Mouse (Mus musculus) left cerebral cortex, adult 2 months (tissue): ENCODE results near the gene Snrnp35. TPM values are rescaled to one million over a fixed set of nuclear protein-coding genes. Genes with fewer than 3 reads are reported as not detected.

ENCODE experiments used
- DNase-seq, 2 experiments: peaks; one replicate each; pipeline ENCODE4 v3.0.0; 2021 to 2022; ENCODE audit warnings: low spot score in 2 of 2, mixed read lengths in 1 of 2; ENCODE audit errors: extremely low spot score in 1 of 2
- H3K27ac ChIP-seq: fragments of 200-600 bp; 2 replicates; pipeline ENCODE4 v1.8.1; 2022
- H3K4me3 ChIP-seq: fragments of 200-600 bp; 2 replicates; pipeline ENCODE4 v1.8.1; 2022
- CTCF ChIP-seq: fragments of 200-600 bp; IDR thresholded peaks from 2 replicates; pipeline ENCODE4 v1.8.1; 2022; ENCODE audit warnings: antibody characterized with exemption, mild to moderate bottlenecking, moderate library complexity
- intact Hi-C: fragments of 180-260 bp; cut with DNase I; formaldehyde crosslinking; loops from one replicate; pipeline ENCODE4 v1.15.1; 2025
- total RNA-seq, 2 experiments: library from RNA; stranded (reverse); gene quantifications; 2 replicates each; pipeline ENCODE4 v1.2.3; 2021

Gene Snrnp35
- total RNA-seq, 2 experiments from 2014 or later: 19.9 to 20.8 TPM

GRCm38 (mm10) chr5:124464905-124465304, 18.0 kb upstream of the Snrnp35 start:
- DNase-seq: no peak
- intact Hi-C loops: no loop called here
- no peak overlapping the region for H3K4me3 ChIP-seq
- H3K27ac ChIP-seq: no peak overlapping the region
- no peak for TF ChIP-seq CTCF

- no peak for DNase-seq
- intact Hi-C loops: no loop called here
- H3K4me3 ChIP-seq: no peak overlapping the region
- TF ChIP-seq CTCF: no peak
- no peak overlapping the region for H3K27ac ChIP-seq
Measured at GRCm38 (mm10) chr5:124467766-124468165, 15.2 kb upstream of the Snrnp35 start.

GRCm38 (mm10) chr5:124468365-124468764, 14.6 kb upstream of the Snrnp35 start:
- intact Hi-C loops: no loop called here
- H3K4me3 ChIP-seq: no peak overlapping the region
- H3K27ac ChIP-seq: no peak overlapping the region
- DNase-seq: peak in 1 of 2 experiments; percentile 41
- TF ChIP-seq CTCF: no peak

- intact Hi-C loops: no loop called here
- H3K4me3 ChIP-seq: no peak overlapping the region
- TF ChIP-seq CTCF: no peak
Measured at GRCm38 (mm10) chr5:124469486-124469885, 13.4 kb upstream of the Snrnp35 start.

GRCm38 (mm10) chr5:124470591-124471171, 12.3 kb upstream of the Snrnp35 start:
- H3K27ac ChIP-seq: no peak overlapping the region
- H3K4me3 ChIP-seq: no peak overlapping the region
- no peak for TF ChIP-seq CTCF
- intact Hi-C loops: no loop called here
- DNase-seq: no peak

More at GRCm38 (mm10) chr5:124469486-124469885, 13.4 kb upstream of the Snrnp35 start:
- H3K27ac ChIP-seq: no peak overlapping the region
- no peak for DNase-seq

- intact Hi-C loops: no loop called here
- no peak for DNase-seq
- H3K27ac ChIP-seq: peak overlapping the region; percentile 84
- no peak for TF ChIP-seq CTCF
- peak overlapping the region; percentile 73 for H3K4me3 ChIP-seq
Measured at GRCm38 (mm10) chr5:124478873-124479204, 4.1 kb upstream of the Snrnp35 start.

GRCm38 (mm10) chr5:124480119-124480518, 2.8 kb upstream of the Snrnp35 start:
- Histone ChIP-seq H3K27ac (no peak overlapping the region), H3K4me3 (no peak overlapping the region)
- no peak for TF ChIP-seq CTCF
- DNase-seq: no peak
- intact Hi-C loops: loop anchor here (5.0 kb wide), 1 partner anchor 33 kb away; no protein-coding TSS in a partner anchor

- Histone ChIP-seq H3K27ac (no peak overlapping the region; the same call in 1 of the 2 replicates), H3K4me3 (no peak overlapping the region)
- TF ChIP-seq CTCF: no peak
- intact Hi-C loops: loop anchor here (2.0 to 5.0 kb wide), 2 partner anchors 34 to 57 kb away; no protein-coding TSS in a partner anchor
- DNase-seq: no peak
Measured at GRCm38 (mm10) chr5:124481714-124482113, 1.2 kb upstream of the Snrnp35 start.

- Histone ChIP-seq H3K4me3 (peak overlapping the region; percentile 57), H3K27ac (peak overlapping the region; percentile 98)
- DNase-seq: no peak
- intact Hi-C loops: loop anchor here (2.0 to 5.0 kb wide), 2 partner anchors 35 to 56 kb away; no protein-coding TSS in a partner anchor
- TF ChIP-seq CTCF: no peak
Measured at GRCm38 (mm10) chr5:124482436-124482965, 433 bp upstream of the Snrnp35 start.

GRCm38 (mm10) chr5:124483655-124484396, 892 bp downstream of the Snrnp35 start:
- intact Hi-C loops: loop anchor here (2.0 to 5.0 kb wide), 2 partner anchors 37 to 55 kb away; no protein-coding TSS in a partner anchor
- Histone ChIP-seq H3K4me3 (peak overlapping the region; percentile 57), H3K27ac (peak overlapping the region; percentile 98)
- TF ChIP-seq CTCF: peak; percentile 8
- no peak for DNase-seq

- Histone ChIP-seq H3K4me3 (no peak overlapping the region), H3K27ac (no peak overlapping the region)
- no peak for DNase-seq
- TF ChIP-seq CTCF: no peak
- intact Hi-C loops: no loop called here
Measured at GRCm38 (mm10) chr5:124485654-124486053, 2.7 kb downstream of the Snrnp35 start.

GRCm38 (mm10) chr5:124488885-124489284, 6.0 kb downstream of the Snrnp35 start:
- DNase-seq: no peak
- no peak for TF ChIP-seq CTCF
- no peak overlapping the region for H3K4me3 ChIP-seq
- no peak overlapping the region for H3K27ac ChIP-seq
- intact Hi-C loops: no loop called here
